Mouse (Mus musculus): ENCODE data around the gene Esp15.
"Not testable (repeated sequence)": the region's sequence is repeated elsewhere in the genome, so short reads cannot be mapped to it uniquely, and the experiment has no call there.

Esp15 gene

DNA sequence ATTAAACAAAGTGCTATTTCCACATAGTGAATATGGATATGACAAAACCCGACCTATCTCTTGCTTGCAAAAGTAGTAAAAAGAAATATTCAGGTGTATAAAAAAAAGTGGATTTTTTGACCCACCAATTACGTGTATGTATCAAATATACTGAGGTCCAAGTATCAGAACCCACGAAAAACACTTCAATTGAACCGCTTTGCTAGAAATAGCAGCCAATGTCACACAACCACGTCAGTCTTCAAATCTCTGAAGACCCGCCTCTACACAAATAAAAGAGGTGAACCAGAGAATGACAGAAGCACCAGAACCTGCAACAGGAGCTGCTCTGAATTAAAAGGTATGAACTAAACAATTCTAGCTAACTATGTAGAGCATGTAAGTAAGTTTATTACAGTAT lies at the start of gene Esp15:
Esp15 (plus strand) TSS at position 301 of the 400 bp plus-strand sequence.
- DNase-seq (ENCODE audit: low read depth), result not testable (repeated sequence)

DNA sequence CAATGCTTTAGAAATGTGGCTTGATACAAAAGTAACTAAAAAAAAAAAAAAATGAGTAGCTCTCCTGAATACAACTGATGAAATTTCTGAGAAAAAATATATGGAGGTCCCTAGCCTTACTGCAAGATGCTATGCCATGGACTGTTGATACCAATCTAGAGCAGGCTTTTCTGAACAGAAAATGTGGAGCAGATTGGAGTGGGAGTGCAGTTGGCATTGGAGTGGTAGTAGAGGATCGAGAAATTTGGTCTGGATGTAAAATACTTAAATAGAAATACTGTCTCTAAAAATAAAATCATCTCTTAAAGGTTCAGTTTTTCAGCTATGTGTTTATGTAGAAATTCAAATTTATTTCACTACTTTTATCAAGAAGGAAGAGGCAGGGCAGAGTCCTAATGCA lies 49.2 kb upstream of the Esp15 start:
- no peak for DNase-seq (ENCODE audit: low read depth)

Measured in induced T-regulatory cell, adult 2 months (primary cell).